9 mouse cellular contexts compared by ENCODE assay signal in genomic region chr11:85835753-85836522, GRCm38 (mm10). TPM values are rescaled to one million over a fixed set of nuclear protein-coding genes. Genes with fewer than 3 reads are reported as not detected.
DNase-seq lines count a peak whose midpoint lies in the region; ATAC-seq and TF ChIP-seq lines count a peak whose summit lies in the region.
"Had no signal": no experiment of that assay in that cellular context is flagged by ENCODE, and none has a peak within 500 bp of the region (broad histone marks: within the 10 kb centered on the region; RNA-seq: fewer than 3 reads in every experiment).

No protein-coding gene starts in this region.

- no peak for ATAC-seq in forebrain, embryonic 13.5 days
- no peak for ATAC-seq in midbrain, embryonic 16.5 days
- no peak for ATAC-seq in kidney, embryonic 15.5 days (replicated peaks; ENCODE audit: low FRiP score)

- no peak overlapping the region for H3K4me2 ChIP-seq in forebrain, embryonic 13.5 days
- H3K4me2 ChIP-seq in midbrain, embryonic 16.5 days (ENCODE audit: low read length): no peak overlapping the region
- peak overlapping the region; percentile 92 for H3K4me2 ChIP-seq in kidney, embryonic 15.5 days

- peak overlapping the region; percentile 55 for H3K4me3 ChIP-seq in forebrain, embryonic 10.5 days
- H3K4me3 ChIP-seq in forebrain, embryonic 13.5 days: no peak overlapping the region
- 0 out of 2 replicates have a peak overlapping the region, but pooled peaks have one; percentile 14 for H3K4me3 ChIP-seq in midbrain, embryonic 10.5 days
- no peak overlapping the region for H3K4me3 ChIP-seq in midbrain, embryonic 16.5 days (ENCODE audit: low read depth, low read length)
- H3K4me3 ChIP-seq in kidney, embryonic 15.5 days (replicated peaks): peak overlapping the region; percentile 75
- peak overlapping the region; percentile 42 for H3K4me3 ChIP-seq in small intestine, adult 2 months (ENCODE audit: low read depth, low read length)

- peak; percentile 40 for DNase-seq in forebrain, embryonic 10.5 days (ENCODE audit: extremely low spot score, low spot score)
- DNase-seq in midbrain, embryonic 10.5 days (ENCODE audit: low spot score): peak; percentile 40
- DNase-seq in c-Kit-positive CD71-positive TER-119-positive erythroid progenitor cells, embryonic 14.5 days (ENCODE audit: low spot score): no peak
- DNase-seq in frontal cortex, postnatal 25 days (ENCODE audit: low spot score in 2 of 2): no peak

- H3K4me1 ChIP-seq in forebrain, embryonic 10.5 days: peaks cover 52% of the 10 kb centered on the region
- peaks cover 35% of the 10 kb centered on the region for H3K4me1 ChIP-seq in forebrain, embryonic 13.5 days
- H3K4me1 ChIP-seq in midbrain, embryonic 10.5 days: peaks cover 51% of the 10 kb centered on the region
- peaks cover 7% of the 10 kb centered on the region for H3K4me1 ChIP-seq in midbrain, embryonic 16.5 days (ENCODE audit: control insufficient read depth, insufficient read depth, low read length)
- H3K4me1 ChIP-seq in kidney, embryonic 15.5 days: peaks cover 64% of the 10 kb centered on the region
- H3K4me1 ChIP-seq in small intestine, adult 2 months (ENCODE audit: control insufficient read depth, insufficient read depth, insufficient read length, low read length): peaks cover 8% of the 10 kb centered on the region

- H3K27ac ChIP-seq in forebrain, embryonic 10.5 days: peak overlapping the region; percentile 81; the same call in 1 of the 2 replicates
- no peak overlapping the region for H3K27ac ChIP-seq in forebrain, embryonic 13.5 days
- no peak overlapping the region for H3K27ac ChIP-seq in midbrain, embryonic 10.5 days (replicated peaks)
- H3K27ac ChIP-seq in midbrain, embryonic 16.5 days (ENCODE audit: low read length): no peak overlapping the region
- peak overlapping the region; percentile 92 for H3K27ac ChIP-seq in kidney, embryonic 15.5 days
- H3K27ac ChIP-seq in small intestine, adult 2 months (ENCODE audit: insufficient read depth, low read depth, low read length): peak overlapping the region; percentile 68

- 3% methylated on average over 16 of the region's 16 CpGs for WGBS in forebrain, embryonic 10.5 days
- WGBS in forebrain, embryonic 13.5 days: 4% methylated on average over 16 of the region's 16 CpGs
- WGBS in midbrain, embryonic 10.5 days: 3% methylated on average over 16 of the region's 16 CpGs
- WGBS in midbrain, embryonic 16.5 days: 2% methylated on average over 16 of the region's 16 CpGs
- 10% methylated on average over 16 of the region's 16 CpGs for WGBS in kidney, embryonic 15.5 days
- 38% methylated on average over 16 of the region's 16 CpGs for WGBS in small intestine, adult 2 months

- no peaks in the 10 kb centered on the region for H3K9me3 ChIP-seq in forebrain, embryonic 10.5 days
- H3K9me3 ChIP-seq in forebrain, embryonic 13.5 days (replicated peaks): no peaks in the 10 kb centered on the region
- no peaks in the 10 kb centered on the region for H3K9me3 ChIP-seq in midbrain, embryonic 10.5 days (replicated peaks)
- H3K9me3 ChIP-seq in midbrain, embryonic 16.5 days (replicated peaks; ENCODE audit: control insufficient read depth, low read length, poor library complexity, severe bottlenecking): no peaks in the 10 kb centered on the region
- H3K9me3 ChIP-seq in kidney, embryonic 15.5 days (replicated peaks): no peaks in the 10 kb centered on the region

- peaks cover 10% of the 10 kb centered on the region; the same call in 1 of the 2 replicates for H3K36me3 ChIP-seq in forebrain, embryonic 10.5 days (replicated peaks)
- H3K36me3 ChIP-seq in forebrain, embryonic 13.5 days (ENCODE audit: poor library complexity, severe bottlenecking): no peaks in the 10 kb centered on the region
- H3K36me3 ChIP-seq in midbrain, embryonic 10.5 days: no peaks in the 10 kb centered on the region
- H3K36me3 ChIP-seq in midbrain, embryonic 16.5 days (ENCODE audit: control insufficient read depth, insufficient read depth, low read length): no peaks in the 10 kb centered on the region
- H3K36me3 ChIP-seq in kidney, embryonic 15.5 days: peaks cover 9% of the 10 kb centered on the region; the same call in 1 of the 2 replicates
- no peaks in the 10 kb centered on the region for H3K36me3 ChIP-seq in small intestine, adult 2 months (ENCODE audit: control insufficient read depth, insufficient read depth, low read length)

- H3K27me3 ChIP-seq in forebrain, embryonic 10.5 days (ENCODE audit: poor library complexity, severe bottlenecking): peaks cover 100% of the 10 kb centered on the region
- H3K27me3 ChIP-seq in forebrain, embryonic 13.5 days: peaks cover 98% of the 10 kb centered on the region
- H3K27me3 ChIP-seq in midbrain, embryonic 10.5 days (ENCODE audit: low read depth, poor library complexity, severe bottlenecking): peaks cover 100% of the 10 kb centered on the region
- peaks cover 55% of the 10 kb centered on the region for H3K27me3 ChIP-seq in midbrain, embryonic 16.5 days (ENCODE audit: control insufficient read depth, insufficient read depth, low read depth, low read length)
- H3K27me3 ChIP-seq in kidney, embryonic 15.5 days: peaks cover 92% of the 10 kb centered on the region
- H3K27me3 ChIP-seq in small intestine, adult 2 months (ENCODE audit: control insufficient read depth, insufficient read depth, low read length): peaks cover 91% of the 10 kb centered on the region

- no peak for TF ChIP-seq POLR2A in small intestine, adult 2 months (IDR thresholded peaks at IDR 0.05; ENCODE audit: low read depth, low read length)

- TF ChIP-seq CTCF in small intestine, adult 2 months (IDR thresholded peaks at IDR 0.05; ENCODE audit: extremely low read depth, insufficient read length, insufficient replicate concordance, low read depth, low read length): no peak

- H3K9ac ChIP-seq in forebrain, embryonic 13.5 days: no peak overlapping the region
- no peak overlapping the region for H3K9ac ChIP-seq in midbrain, embryonic 16.5 days (ENCODE audit: low read depth, low read length)
- H3K9ac ChIP-seq in kidney, embryonic 15.5 days: peak overlapping the region; percentile 87

RNA-seq across cellular contexts. Expression of gene Tbx2, which starts 3.6 kb away (rescaled TPM):
- polyA plus RNA-seq in forebrain, embryonic 10.5 days (2016; fragmentation: Nextera tagmentation; extraction: Ambion mirVana): 2.5 and 3.2 TPM in 2 replicates
- 0.42 and 0.61 TPM in 2 replicates for polyA plus RNA-seq in forebrain, embryonic 13.5 days (2015; fragmentation: Nextera tagmentation; extraction: Ambion mirVana)
- polyA plus RNA-seq in midbrain, embryonic 10.5 days (2016; fragmentation: Nextera tagmentation; extraction: Ambion mirVana): 0.27 and 0.43 TPM in 2 replicates
- 0.39 and 0.57 TPM in 2 replicates for polyA plus RNA-seq in midbrain, embryonic 16.5 days (2015; fragmentation: Nextera tagmentation; extraction: Ambion mirVana)
- 11.2 and 11.4 TPM in 2 replicates for polyA plus RNA-seq in kidney, embryonic 15.5 days (2015; fragmentation: Nextera tagmentation; extraction: Ambion mirVana)
- 10.2 and 19.7 TPM in 2 replicates for polyA plus RNA-seq in small intestine, adult 2 months (2012; rRNA removed)

RNA-seq across cellular contexts. Expression of gene Gm11444, which starts 14.2 kb away (rescaled TPM):
- polyA plus RNA-seq in forebrain, embryonic 10.5 days (2016; fragmentation: Nextera tagmentation; extraction: Ambion mirVana): not detected in 2 replicates
- polyA plus RNA-seq in forebrain, embryonic 13.5 days (2015; fragmentation: Nextera tagmentation; extraction: Ambion mirVana): not detected in 2 replicates
- polyA plus RNA-seq in midbrain, embryonic 10.5 days (2016; fragmentation: Nextera tagmentation; extraction: Ambion mirVana): not detected in 2 replicates
- polyA plus RNA-seq in midbrain, embryonic 16.5 days (2015; fragmentation: Nextera tagmentation; extraction: Ambion mirVana): not detected in 2 replicates
- polyA plus RNA-seq in kidney, embryonic 15.5 days (2015; fragmentation: Nextera tagmentation; extraction: Ambion mirVana): not detected in 2 replicates
- not detected in 2 replicates for polyA plus RNA-seq in small intestine, adult 2 months (2012; rRNA removed)
- polyA plus RNA-seq: cortical plate, adult 2 months had no signal

RNA-seq across cellular contexts. Expression of gene Tbx4, which starts 50.3 kb away (rescaled TPM):
- polyA plus RNA-seq in forebrain, embryonic 10.5 days (2016; fragmentation: Nextera tagmentation; extraction: Ambion mirVana): 0.25 and 0.30 TPM in 2 replicates
- 0.06 and 0.26 TPM in 2 replicates for polyA plus RNA-seq in forebrain, embryonic 13.5 days (2015; fragmentation: Nextera tagmentation; extraction: Ambion mirVana)
- 0.04 and 0.20 TPM in 2 replicates for polyA plus RNA-seq in midbrain, embryonic 10.5 days (2016; fragmentation: Nextera tagmentation; extraction: Ambion mirVana)
- polyA plus RNA-seq in midbrain, embryonic 16.5 days (2015; fragmentation: Nextera tagmentation; extraction: Ambion mirVana): 0.17 and 0.43 TPM in 2 replicates
- polyA plus RNA-seq in kidney, embryonic 15.5 days (2015; fragmentation: Nextera tagmentation; extraction: Ambion mirVana): 0.36 and 0.56 TPM in 2 replicates
- 0.23 and 0.34 TPM in 2 replicates for polyA plus RNA-seq in small intestine, adult 2 months (2012; rRNA removed)

Comparison
In these comparisons a context has a peak if more than half of its experiments do, and no peak if none do; other contexts are left out.
1. H3K27ac ChIP-seq: peak in forebrain, embryonic 10.5 days (single experiment), kidney, embryonic 15.5 days (single experiment) and small intestine, adult 2 months (single experiment); none in forebrain, embryonic 13.5 days (single experiment), midbrain, embryonic 10.5 days (single experiment) and midbrain, embryonic 16.5 days (single experiment).
2. H3K4me3 ChIP-seq: peak in forebrain, embryonic 10.5 days (single experiment), midbrain, embryonic 10.5 days (single experiment), kidney, embryonic 15.5 days (single experiment) and small intestine, adult 2 months (single experiment); none in forebrain, embryonic 13.5 days (single experiment) and midbrain, embryonic 16.5 days (single experiment).
3. DNase-seq: peak in forebrain, embryonic 10.5 days (single experiment) and midbrain, embryonic 10.5 days (single experiment); none in c-Kit-positive CD71-positive TER-119-positive erythroid progenitor cells, embryonic 14.5 days (single experiment) and frontal cortex, postnatal 25 days (0 of 2).